Mouse (Mus musculus) cerebellum, postnatal 25 days (tissue): Measurements from ENCODE around the gene Abtb2.
A peak's percentile ranks its signal among the peaks of the same experiment; 100 is the strongest.

Experiments
- DNase-seq, 2 experiments: peaks; one replicate each; pipeline ENCODE4 v3.0.0; 2021; ENCODE audit warnings: mixed read lengths in 2 of 2

The Abtb2 gene

GRCm38 (mm10) chr2:103625349-103625932 lies 59.3 kb downstream of the Abtb2 start:
- no peak for DNase-seq

- DNase-seq: no peak
Measured at GRCm38 (mm10) chr2:103627101-103627500, 61.0 kb downstream of the Abtb2 start.

GRCm38 (mm10) chr2:103629956-103630355 lies 63.8 kb downstream of the Abtb2 start:
- no peak for DNase-seq

- no peak for DNase-seq
Measured at GRCm38 (mm10) chr2:103631293-103631717, 65.2 kb downstream of the Abtb2 start.

- no peak for DNase-seq
Measured at GRCm38 (mm10) chr2:103632136-103632925, 66.2 kb downstream of the Abtb2 start.

- DNase-seq: no peak
Measured at GRCm38 (mm10) chr2:103632926-103633250, 66.8 kb downstream of the Abtb2 start.

GRCm38 (mm10) chr2:103635731-103636487 lies 69.8 kb downstream of the Abtb2 start:
- no peak for DNase-seq

GRCm38 (mm10) chr2:103637385-103637784 lies 71.3 kb downstream of the Abtb2 start:
- DNase-seq: no peak

- no peak for DNase-seq
Measured at GRCm38 (mm10) chr2:103637943-103638342, 71.8 kb downstream of the Abtb2 start.

- no peak for DNase-seq
Measured at GRCm38 (mm10) chr2:103639701-103640100, 73.6 kb downstream of the Abtb2 start.

- no peak for DNase-seq
Measured at GRCm38 (mm10) chr2:103640861-103641260, 74.8 kb downstream of the Abtb2 start.

- no peak for DNase-seq
Measured at GRCm38 (mm10) chr2:103643584-103644211, 77.6 kb downstream of the Abtb2 start.

GRCm38 (mm10) chr2:103644418-103644817 lies 78.3 kb downstream of the Abtb2 start:
- DNase-seq: no peak

- DNase-seq: no peak
Measured at GRCm38 (mm10) chr2:103650314-103650879, 84.3 kb downstream of the Abtb2 start.

- DNase-seq: no peak
Measured at GRCm38 (mm10) chr2:103652121-103652520, 86.0 kb downstream of the Abtb2 start.

GRCm38 (mm10) chr2:103655037-103655436 lies 88.9 kb downstream of the Abtb2 start:
- DNase-seq: no peak

- no peak for DNase-seq
Measured at GRCm38 (mm10) chr2:103656028-103656427, 89.9 kb downstream of the Abtb2 start.

GRCm38 (mm10) chr2:103659167-103659566 lies 93.1 kb downstream of the Abtb2 start:
- DNase-seq: no peak

GRCm38 (mm10) chr2:103659648-103660556 lies 93.8 kb downstream of the Abtb2 start:
- no peak for DNase-seq

- peak; percentile 32 to 41 for DNase-seq
Measured at GRCm38 (mm10) chr2:103661696-103662095, 95.6 kb downstream of the Abtb2 start.

GRCm38 (mm10) chr2:103662121-103662520 lies 96.0 kb downstream of the Abtb2 start:
- DNase-seq: peak; percentile 66 to 75

GRCm38 (mm10) chr2:103664341-103664740 lies 98.2 kb downstream of the Abtb2 start:
- no peak for DNase-seq
